Mouse (Mus musculus): ENCODE results near the gene Krtap4-7. TPM values are rescaled to one million over a fixed set of nuclear protein-coding genes. Genes with fewer than 3 reads are reported as not detected.
"Not testable (repeated sequence)": the region's sequence is repeated elsewhere in the genome, so short reads cannot be mapped to it uniquely, and the experiment has no call there.

Gene Krtap4-7
- polyA plus RNA-seq, 1 experiment from 2014 or later = not detected

DNA sequence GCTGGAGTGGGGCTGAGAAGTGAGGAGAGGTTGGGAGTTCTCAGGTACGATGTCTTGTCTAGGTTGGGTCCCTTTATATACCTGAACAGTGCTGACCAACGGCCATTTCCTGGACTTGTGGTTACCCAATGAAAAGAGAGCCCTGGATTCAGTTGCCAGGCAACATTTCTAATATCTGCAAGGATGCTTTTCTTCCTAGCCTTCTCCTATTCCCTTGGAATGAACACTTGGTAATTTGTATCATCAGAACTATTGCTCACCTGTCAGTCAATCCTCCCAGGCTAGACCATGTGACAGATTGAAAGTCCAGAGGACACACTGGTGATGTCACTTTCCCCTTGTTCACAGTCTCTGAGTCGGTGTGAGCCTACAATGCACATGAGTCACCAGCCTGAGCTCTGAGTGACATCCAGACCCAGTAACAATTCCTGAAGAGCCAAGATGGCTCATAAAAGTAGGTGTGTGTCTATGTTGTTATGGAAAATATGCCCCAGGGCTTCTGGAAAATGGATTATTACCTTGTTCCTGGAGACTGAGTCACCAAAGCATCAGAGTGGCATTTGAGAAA lies 29.0 kb downstream of the Krtap4-7 start, which contains the start of gene Krtap2-4:
Krtap2-4 (minus strand) TSS at position 51 of the 568 bp plus-strand sequence.
- Histone ChIP-seq H3K27me3 (ENCODE audit: control insufficient read depth, insufficient read depth, low read length) (no peaks in the 10 kb centered on the region), H3K4me3 (replicated peaks; ENCODE audit: low read length) (no peak within 1 kb of the TSS), H3K9me3 (ENCODE audit: control insufficient read depth, low read length) (no peaks in the 10 kb centered on the region), H3K4me1 (replicated peaks; ENCODE audit: control insufficient read depth, insufficient read depth, low read length) (no peaks in the 10 kb centered on the region), H3K27ac (no peak within 1 kb of the TSS), H3K4me2 (replicated peaks) (no peak within 1 kb of the TSS), H3K36me3 (replicated peaks; ENCODE audit: control insufficient read depth, insufficient read depth) (no peaks in the 10 kb centered on the region), H3K9ac (no peak within 1 kb of the TSS)
- 66% methylated on average over 3 of the region's 3 CpGs for WGBS
- no peak for ATAC-seq (ENCODE audit: low FRiP score)
- DNase-seq (ENCODE audit: low spot score) = no peak

DNA sequence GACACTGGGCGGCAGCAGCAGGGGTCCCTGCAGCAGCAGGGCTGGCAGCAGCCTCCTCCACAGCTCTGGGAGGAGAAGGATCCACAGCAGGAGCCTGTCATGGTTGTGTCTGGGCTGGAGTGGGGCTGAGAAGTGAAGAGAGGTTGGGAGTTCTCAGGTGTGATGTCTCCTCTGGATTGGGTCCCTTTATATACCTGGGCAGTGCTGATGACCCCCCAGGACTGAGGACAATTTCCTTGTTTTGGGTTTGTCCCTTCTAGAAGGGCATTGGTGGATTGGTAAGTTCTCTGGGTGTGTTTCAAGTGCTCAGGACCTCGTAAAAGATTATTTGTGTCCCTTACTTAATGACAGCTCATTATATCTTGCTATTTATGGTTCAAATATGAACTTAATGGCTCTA lies 33.8 kb downstream of the Krtap4-7 start, which contains the start of gene Gm11937:
Gm11937 (minus strand) TSS at position 101 of the 400 bp plus-strand sequence.
- H3K27ac ChIP-seq; H3K4me3 ChIP-seq (replicated peaks; ENCODE audit: low read length); H3K4me1 ChIP-seq (replicated peaks; ENCODE audit: control insufficient read depth, insufficient read depth, low read length); H3K4me2 ChIP-seq (replicated peaks); H3K36me3 ChIP-seq (replicated peaks; ENCODE audit: control insufficient read depth, insufficient read depth); H3K9me3 ChIP-seq (ENCODE audit: control insufficient read depth, low read length); DNase-seq (ENCODE audit: low spot score); H3K27me3 ChIP-seq (ENCODE audit: control insufficient read depth, insufficient read depth, low read length); ATAC-seq (ENCODE audit: low FRiP score); H3K9ac ChIP-seq: not testable (repeated sequence)
- 79% methylated on average over 1 of the region's 2 CpGs for WGBS

DNA sequence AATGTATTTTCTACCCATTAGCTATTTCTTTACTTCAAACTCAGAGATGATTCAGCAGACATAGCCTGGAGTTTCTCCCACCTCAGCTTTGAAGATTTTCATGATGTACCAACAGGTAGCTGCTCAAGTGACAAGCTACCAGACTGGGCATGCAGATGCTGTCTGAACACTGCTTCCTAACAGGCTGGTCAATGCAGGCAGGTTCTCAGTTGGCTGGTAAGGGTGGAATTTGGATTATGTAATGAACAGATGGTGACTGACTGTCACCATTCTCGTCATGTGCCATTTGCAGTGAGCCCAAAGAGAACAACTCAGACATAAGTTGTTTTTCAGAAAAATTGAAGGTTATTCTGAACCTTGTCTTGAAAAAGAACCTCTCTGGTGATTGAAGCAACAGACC lies 34.8 kb downstream of the Krtap4-7 start:
- no peak overlapping the region for H3K27ac ChIP-seq
- no peak for DNase-seq (ENCODE audit: low spot score)
- no peaks in the 10 kb centered on the region for H3K36me3 ChIP-seq (replicated peaks; ENCODE audit: control insufficient read depth, insufficient read depth)
- H3K4me1 ChIP-seq (replicated peaks; ENCODE audit: control insufficient read depth, insufficient read depth, low read length) = no peaks in the 10 kb centered on the region
- H3K9ac ChIP-seq = no peak overlapping the region
- WGBS = 87% methylated on average over 1 of the region's 1 CpGs
- no peak overlapping the region for H3K4me3 ChIP-seq (replicated peaks; ENCODE audit: low read length)
- ATAC-seq (ENCODE audit: low FRiP score) = no peak
- no peaks in the 10 kb centered on the region for H3K9me3 ChIP-seq (ENCODE audit: control insufficient read depth, low read length)
- H3K27me3 ChIP-seq (ENCODE audit: control insufficient read depth, insufficient read depth, low read length) = no peaks in the 10 kb centered on the region
- no peak overlapping the region for H3K4me2 ChIP-seq (replicated peaks)

GRCm38 (mm10) chr11:99603208-99603607 lies 40.7 kb downstream of the Krtap4-7 start, which contains the start of gene Gm11938:
Gene Gm11938 (minus strand): TSS chr11:99603308.
- H3K36me3 ChIP-seq (replicated peaks; ENCODE audit: control insufficient read depth, insufficient read depth); H3K9ac ChIP-seq; ATAC-seq (ENCODE audit: low FRiP score); DNase-seq (ENCODE audit: low spot score); H3K27ac ChIP-seq; H3K9me3 ChIP-seq (ENCODE audit: control insufficient read depth, low read length); H3K4me3 ChIP-seq (replicated peaks; ENCODE audit: low read length); H3K27me3 ChIP-seq (ENCODE audit: control insufficient read depth, insufficient read depth, low read length); H3K4me2 ChIP-seq (replicated peaks); H3K4me1 ChIP-seq (replicated peaks; ENCODE audit: control insufficient read depth, insufficient read depth, low read length): not testable (repeated sequence)
- 79% methylated on average over 1 of the region's 1 CpGs for WGBS

- DNase-seq (ENCODE audit: low spot score); H3K9me3 ChIP-seq (ENCODE audit: control insufficient read depth, low read length); H3K36me3 ChIP-seq (replicated peaks; ENCODE audit: control insufficient read depth, insufficient read depth); H3K27me3 ChIP-seq (ENCODE audit: control insufficient read depth, insufficient read depth, low read length); H3K4me3 ChIP-seq (replicated peaks; ENCODE audit: low read length); ATAC-seq (ENCODE audit: low FRiP score); H3K4me1 ChIP-seq (replicated peaks; ENCODE audit: control insufficient read depth, insufficient read depth, low read length); H3K27ac ChIP-seq; H3K4me2 ChIP-seq (replicated peaks); H3K9ac ChIP-seq: not testable (repeated sequence)
- 82% methylated on average over 6 of the region's 6 CpGs for WGBS
Measured at GRCm38 (mm10) chr11:99597742-99598141, 46.1 kb downstream of the Krtap4-7 start, which contains the start of gene Krtap9-3. Gene Krtap9-3 (minus strand): TSS chr11:99598105.

Other genes starting within 250 kb of the Krtap4-7 start
- gene Krt12, start 221.8 kb downstream of the Krtap4-7 start, polyA plus RNA-seq (2014; fragmentation: Nextera tagmentation; extraction: Ambion mirVana) = not detected in 2 replicates
- 0.14 TPM in 1 of 2 replicates, not detected in the other for gene Krt20, start 205.9 kb downstream of the Krtap4-7 start, polyA plus RNA-seq (2014; fragmentation: Nextera tagmentation; extraction: Ambion mirVana)
- gene Krt23, start 151.0 kb downstream of the Krtap4-7 start, polyA plus RNA-seq (2014; fragmentation: Nextera tagmentation; extraction: Ambion mirVana) = 0.32 TPM in 1 of 2 replicates, not detected in the other
- not detected in 2 replicates for gene Krt39, start 122.8 kb downstream of the Krtap4-7 start, polyA plus RNA-seq (2014; fragmentation: Nextera tagmentation; extraction: Ambion mirVana)
- not detected in 2 replicates for gene Krt40, start 100.9 kb downstream of the Krtap4-7 start, polyA plus RNA-seq (2014; fragmentation: Nextera tagmentation; extraction: Ambion mirVana)
- not detected in 2 replicates for gene Krtap3-3, start 93.2 kb downstream of the Krtap4-7 start, polyA plus RNA-seq (2014; fragmentation: Nextera tagmentation; extraction: Ambion mirVana)
- not detected in 2 replicates for gene Krtap3-2, start 87.2 kb downstream of the Krtap4-7 start, polyA plus RNA-seq (2014; fragmentation: Nextera tagmentation; extraction: Ambion mirVana)
- gene Gm11939, start 84.6 kb downstream of the Krtap4-7 start, polyA plus RNA-seq (2014; fragmentation: Nextera tagmentation; extraction: Ambion mirVana) = not detected in 2 replicates
- gene Krtap3-1, start 77.5 kb downstream of the Krtap4-7 start, polyA plus RNA-seq (2014; fragmentation: Nextera tagmentation; extraction: Ambion mirVana) = not detected in 2 replicates
- gene Krtap1-5, start 63.1 kb downstream of the Krtap4-7 start, polyA plus RNA-seq (2014; fragmentation: Nextera tagmentation; extraction: Ambion mirVana) = not detected in 2 replicates
- gene Krtap1-4, start 60.4 kb downstream of the Krtap4-7 start, polyA plus RNA-seq (2014; fragmentation: Nextera tagmentation; extraction: Ambion mirVana) = not detected in 2 replicates
- gene Krtap1-3, start 52.8 kb downstream of the Krtap4-7 start, polyA plus RNA-seq (2014; fragmentation: Nextera tagmentation; extraction: Ambion mirVana) = not detected in 2 replicates
- not detected in 2 replicates for gene Krtap9-3, start 46.0 kb downstream of the Krtap4-7 start, polyA plus RNA-seq (2014; fragmentation: Nextera tagmentation; extraction: Ambion mirVana)
- gene Gm11938, start 40.8 kb downstream of the Krtap4-7 start, polyA plus RNA-seq (2014; fragmentation: Nextera tagmentation; extraction: Ambion mirVana) = not detected in 2 replicates
- not detected in 2 replicates for gene Gm11937, start 33.9 kb downstream of the Krtap4-7 start, polyA plus RNA-seq (2014; fragmentation: Nextera tagmentation; extraction: Ambion mirVana)
- not detected in 2 replicates for gene Krtap2-4, start 29.2 kb downstream of the Krtap4-7 start, polyA plus RNA-seq (2014; fragmentation: Nextera tagmentation; extraction: Ambion mirVana)
- not detected in 2 replicates for gene Gm11562, start 23.7 kb downstream of the Krtap4-7 start, polyA plus RNA-seq (2014; fragmentation: Nextera tagmentation; extraction: Ambion mirVana)
- gene Krtap4-1, start 15.9 kb downstream of the Krtap4-7 start, polyA plus RNA-seq (2014; fragmentation: Nextera tagmentation; extraction: Ambion mirVana) = not detected in 2 replicates
- gene Krtap4-2, start 9.0 kb downstream of the Krtap4-7 start, polyA plus RNA-seq (2014; fragmentation: Nextera tagmentation; extraction: Ambion mirVana) = not detected in 2 replicates
- not detected in 2 replicates for gene Gm11555, start 6.1 kb upstream of the Krtap4-7 start, polyA plus RNA-seq (2014; fragmentation: Nextera tagmentation; extraction: Ambion mirVana)
- gene Gm11563, start 14.9 kb upstream of the Krtap4-7 start, polyA plus RNA-seq (2014; fragmentation: Nextera tagmentation; extraction: Ambion mirVana) = not detected in 2 replicates
- gene Krtap4-6, start 21.9 kb upstream of the Krtap4-7 start, polyA plus RNA-seq (2014; fragmentation: Nextera tagmentation; extraction: Ambion mirVana) = not detected in 2 replicates
- gene Gm14190, start 46.7 kb upstream of the Krtap4-7 start, polyA plus RNA-seq (2014; fragmentation: Nextera tagmentation; extraction: Ambion mirVana) = not detected in 2 replicates
- not detected in 2 replicates for gene Gm14180, start 90.2 kb upstream of the Krtap4-7 start, polyA plus RNA-seq (2014; fragmentation: Nextera tagmentation; extraction: Ambion mirVana)
- gene Gm11595, start 128.8 kb upstream of the Krtap4-7 start, polyA plus RNA-seq (2014; fragmentation: Nextera tagmentation; extraction: Ambion mirVana) = not detected in 2 replicates
- not detected in 2 replicates for gene Krtap4-8, start 136.6 kb upstream of the Krtap4-7 start, polyA plus RNA-seq (2014; fragmentation: Nextera tagmentation; extraction: Ambion mirVana)
- not detected in 2 replicates for gene Krtap4-9, start 141.1 kb upstream of the Krtap4-7 start, polyA plus RNA-seq (2014; fragmentation: Nextera tagmentation; extraction: Ambion mirVana)
- gene Gm11596, start 149.4 kb upstream of the Krtap4-7 start, polyA plus RNA-seq (2014; fragmentation: Nextera tagmentation; extraction: Ambion mirVana) = not detected in 2 replicates
- gene Gm11569, start 154.8 kb upstream of the Krtap4-7 start, polyA plus RNA-seq (2014; fragmentation: Nextera tagmentation; extraction: Ambion mirVana) = not detected in 2 replicates
- not detected in 2 replicates for gene Gm11554, start 160.4 kb upstream of the Krtap4-7 start, polyA plus RNA-seq (2014; fragmentation: Nextera tagmentation; extraction: Ambion mirVana)
- not detected in 2 replicates for gene Krtap4-13, start 165.8 kb upstream of the Krtap4-7 start, polyA plus RNA-seq (2014; fragmentation: Nextera tagmentation; extraction: Ambion mirVana)
- not detected in 2 replicates for gene Gm11564, start 171.6 kb upstream of the Krtap4-7 start, polyA plus RNA-seq (2014; fragmentation: Nextera tagmentation; extraction: Ambion mirVana)
- gene 2300003K06Rik, start 194.0 kb upstream of the Krtap4-7 start, polyA plus RNA-seq (2014; fragmentation: Nextera tagmentation; extraction: Ambion mirVana) = not detected in 2 replicates
- gene Krtap4-16, start 207.5 kb upstream of the Krtap4-7 start, polyA plus RNA-seq (2014; fragmentation: Nextera tagmentation; extraction: Ambion mirVana) = not detected in 2 replicates
- gene Gm11568, start 213.8 kb upstream of the Krtap4-7 start, polyA plus RNA-seq (2014; fragmentation: Nextera tagmentation; extraction: Ambion mirVana) = not detected in 2 replicates
- not detected in 2 replicates for gene Gm11559, start 220.4 kb upstream of the Krtap4-7 start, polyA plus RNA-seq (2014; fragmentation: Nextera tagmentation; extraction: Ambion mirVana)
- not detected in 2 replicates for gene Krtap9-1, start 229.3 kb upstream of the Krtap4-7 start, polyA plus RNA-seq (2014; fragmentation: Nextera tagmentation; extraction: Ambion mirVana)
- not detected in 2 replicates for gene Gm11567, start 235.1 kb upstream of the Krtap4-7 start, polyA plus RNA-seq (2014; fragmentation: Nextera tagmentation; extraction: Ambion mirVana)

Measured in hindbrain, embryonic 14.5 days (tissue).